Mouse (Mus musculus) fat pad, adult 2 months (tissue): ENCODE measurements around the gene Sh3d21.

Source experiments
- DNase-seq: peaks from one replicate; pipeline ENCODE4 v3.0.0-alpha.2; 2011; ENCODE audit warnings: low read depth, low spot score; ENCODE audit errors: extremely low read depth

Sh3d21 gene

DNA sequence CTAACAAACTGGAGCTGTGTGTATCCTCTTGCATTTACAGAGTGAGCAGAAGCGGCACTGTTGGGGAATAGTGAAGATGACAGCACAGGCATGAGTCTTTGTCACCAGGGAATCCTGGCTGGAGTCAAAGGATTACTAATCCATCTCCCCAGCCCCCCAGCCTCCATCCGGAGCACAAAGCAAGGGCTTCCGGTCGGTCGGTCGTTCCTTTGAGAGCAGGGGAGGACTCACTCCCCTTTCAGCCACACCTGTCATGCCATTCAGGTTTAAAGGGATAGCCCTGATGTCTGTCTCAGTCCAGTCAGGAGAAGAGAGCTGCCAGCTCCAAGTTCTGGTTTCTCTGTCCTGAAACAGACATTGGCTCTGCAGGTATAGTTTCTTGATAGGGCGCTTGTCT is 52.1 kb downstream of the Sh3d21 start:
- DNase-seq: no peak

DNA sequence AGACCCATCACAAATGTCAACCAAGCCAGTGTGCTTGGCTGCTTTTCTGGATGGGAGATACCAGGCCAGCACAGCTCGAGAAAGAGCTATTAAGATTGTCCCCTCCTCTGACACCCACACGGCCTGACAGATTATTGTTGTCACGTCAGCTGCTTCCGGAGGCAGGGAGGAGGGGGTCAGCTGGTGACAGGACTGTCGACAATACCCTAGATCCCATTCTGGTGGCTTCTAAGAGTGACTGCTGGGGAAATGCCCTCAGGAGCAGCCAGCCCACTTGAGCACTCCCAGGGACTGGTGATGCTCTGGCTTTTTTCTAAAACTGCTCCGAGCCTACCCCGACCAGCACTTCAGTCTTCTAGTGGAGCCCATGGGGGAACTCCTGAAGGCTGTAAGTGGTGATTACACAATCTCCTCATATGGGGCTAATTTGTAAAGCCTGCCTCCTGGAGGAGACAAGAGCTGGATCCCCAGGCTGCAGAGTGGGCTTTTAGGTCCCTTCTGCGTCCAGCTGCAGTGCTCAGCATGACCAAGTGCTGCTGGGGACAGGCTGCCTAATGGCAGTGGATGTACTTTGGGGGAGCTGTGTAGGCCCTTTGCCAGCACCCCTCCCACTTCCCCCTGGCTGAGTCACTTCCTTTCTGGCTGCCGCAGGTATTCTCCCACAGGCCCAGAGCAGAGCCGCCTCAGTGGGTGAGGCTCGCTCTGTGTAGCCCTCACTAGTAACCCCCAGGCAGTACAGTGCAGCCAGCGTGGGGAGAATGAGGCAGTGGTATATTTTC is 52.7 kb downstream of the Sh3d21 start:
- DNase-seq: no peak

- DNase-seq: peak; percentile 74
Observed at GRCm38 (mm10) chr4:126109613-126110373, 53.5 kb downstream of the Sh3d21 start.

DNA sequence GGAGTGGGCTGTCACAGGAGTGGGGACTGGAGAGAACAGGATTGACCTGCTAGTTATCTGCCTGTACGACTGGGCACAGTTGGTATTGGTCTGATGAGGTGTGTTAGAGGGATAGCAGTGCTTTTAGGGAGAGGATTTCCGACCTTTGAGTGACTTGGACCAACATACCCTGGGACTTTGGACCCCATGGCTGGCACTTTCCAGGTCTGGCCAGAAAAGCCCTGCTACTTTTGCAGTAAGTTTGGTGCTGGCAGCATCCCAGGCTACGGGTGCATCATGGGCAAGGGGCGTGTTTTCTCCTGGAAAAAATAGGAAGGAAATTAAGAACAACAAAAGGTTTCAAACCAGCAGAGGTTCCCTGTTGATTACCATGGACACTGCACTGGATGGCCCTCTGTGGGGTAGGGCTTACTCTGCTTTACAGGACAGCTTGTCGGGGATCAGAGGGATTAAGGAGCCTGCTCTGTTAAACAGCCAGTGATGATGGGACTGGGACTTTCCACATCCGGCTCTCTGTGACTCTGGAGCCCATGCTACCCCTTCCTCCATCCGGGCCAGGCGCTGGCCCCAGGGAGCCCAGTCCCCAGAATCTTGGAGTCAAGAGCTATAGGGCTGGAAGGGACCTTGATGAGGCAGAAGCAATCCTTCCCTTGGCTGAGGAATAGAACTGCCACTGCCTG is 55.1 kb downstream of the Sh3d21 start:
- DNase-seq: no peak

GRCm38 (mm10) chr4:126105131-126105783 is 58.0 kb downstream of the Sh3d21 start:
- DNase-seq: no peak

GRCm38 (mm10) chr4:126104261-126105075 is 58.8 kb downstream of the Sh3d21 start:
- no peak for DNase-seq

GRCm38 (mm10) chr4:126103590-126104068 is 59.7 kb downstream of the Sh3d21 start, which contains the start of gene Stk40:
Gene Stk40, plus strand, starts transcription at chr4:126103957.
- peak; percentile 85 for DNase-seq

GRCm38 (mm10) chr4:126103057-126103581 is 60.2 kb downstream of the Sh3d21 start:
- no peak for DNase-seq

- DNase-seq: no peak
Observed at GRCm38 (mm10) chr4:126102061-126102841, 61.0 kb downstream of the Sh3d21 start.

DNA sequence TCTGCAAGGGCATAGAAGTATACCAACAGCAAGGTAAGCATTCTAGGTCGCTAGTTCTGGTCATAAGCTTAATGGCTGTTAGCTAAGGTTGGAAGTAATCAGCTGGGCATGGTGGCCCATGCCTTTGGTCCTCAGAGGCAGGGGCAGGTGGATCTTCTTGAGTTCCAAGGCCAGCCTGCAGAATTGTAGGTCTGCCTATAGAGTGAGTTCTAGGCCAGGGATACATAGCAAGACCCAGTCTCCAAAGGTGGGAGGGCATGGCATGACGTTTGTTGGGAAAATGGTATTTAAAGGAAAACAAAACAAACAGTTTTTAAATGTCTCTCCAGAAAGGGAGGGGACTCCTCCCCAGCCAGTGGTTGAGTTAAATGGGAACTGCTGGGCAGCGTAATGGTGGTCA is 62.5 kb downstream of the Sh3d21 start:
- DNase-seq: no peak
